ENCODE assay signal across 19 mouse cellular contexts in genomic region chr17:86218553-86218952, GRCm38 (mm10).
"Had no signal": no experiment of that assay in that cellular context is flagged by ENCODE, and none has a peak within 500 bp of the region (broad histone marks: within the 10 kb centered on the region; RNA-seq: fewer than 3 reads in every experiment).

No protein-coding gene starts in this region.

- H3K27me3 ChIP-seq: intestine, embryonic 15.5 days; kidney, embryonic 15.5 days; limb, embryonic 13.5 days; liver, embryonic 12.5 days; liver, embryonic 15.5 days; midbrain, embryonic 12.5 days; midbrain, embryonic 15.5 days; neural tube, embryonic 12.5 days; neural tube, embryonic 15.5 days had no signal

- H3K27ac ChIP-seq: intestine, embryonic 15.5 days; kidney, embryonic 15.5 days; limb, embryonic 10.5 days; limb, embryonic 13.5 days; liver, embryonic 12.5 days; liver, embryonic 15.5 days; macrophage; midbrain, embryonic 12.5 days; midbrain, embryonic 15.5 days; neural tube, embryonic 12.5 days; neural tube, embryonic 15.5 days had no signal

- H3K9me3 ChIP-seq: intestine, embryonic 15.5 days; kidney, embryonic 15.5 days; limb, embryonic 10.5 days; limb, embryonic 13.5 days; liver, embryonic 12.5 days; liver, embryonic 15.5 days; midbrain, embryonic 12.5 days; midbrain, embryonic 15.5 days; neural tube, embryonic 12.5 days; neural tube, embryonic 15.5 days had no signal

- H3K36me3 ChIP-seq: intestine, embryonic 15.5 days; kidney, embryonic 15.5 days; limb, embryonic 10.5 days; limb, embryonic 13.5 days; liver, embryonic 12.5 days; liver, embryonic 15.5 days; midbrain, embryonic 12.5 days; midbrain, embryonic 15.5 days; neural tube, embryonic 12.5 days; neural tube, embryonic 15.5 days had no signal

- ATAC-seq: intestine, embryonic 15.5 days; liver, embryonic 12.5 days; midbrain, embryonic 15.5 days had no signal

- H3K9ac ChIP-seq: intestine, embryonic 15.5 days; kidney, embryonic 15.5 days; limb, embryonic 13.5 days; liver, embryonic 12.5 days; liver, embryonic 15.5 days; midbrain, embryonic 12.5 days; midbrain, embryonic 15.5 days; neural tube, embryonic 12.5 days; neural tube, embryonic 15.5 days had no signal

- H3K4me3 ChIP-seq: intestine, embryonic 15.5 days; kidney, embryonic 15.5 days; limb, embryonic 10.5 days; limb, embryonic 13.5 days; liver, embryonic 12.5 days; liver, embryonic 15.5 days; midbrain, embryonic 12.5 days; midbrain, embryonic 15.5 days; neural tube, embryonic 12.5 days; neural tube, embryonic 15.5 days had no signal

- DNase-seq: kidney, adult 11 months; kidney, adult 8-10 months; kidney, postnatal 10 days; kidney, postnatal 36 days; liver; lung, adult 18-20 months; right cerebral cortex, adult 18-20 months; thymus, postnatal 25 days had no signal

- H3K4me2 ChIP-seq: intestine, embryonic 15.5 days; kidney, embryonic 15.5 days; limb, embryonic 13.5 days; liver, embryonic 12.5 days; liver, embryonic 15.5 days; midbrain, embryonic 12.5 days; midbrain, embryonic 15.5 days; neural tube, embryonic 12.5 days; neural tube, embryonic 15.5 days had no signal

- H3K4me1 ChIP-seq: intestine, embryonic 15.5 days; limb, embryonic 13.5 days; liver, embryonic 12.5 days; liver, embryonic 15.5 days; midbrain, embryonic 12.5 days; midbrain, embryonic 15.5 days; neural tube, embryonic 12.5 days had no signal
